Mouse (Mus musculus): ENCODE results near the gene Ncoa3.
A peak's percentile ranks its signal among the peaks of the same experiment; 100 is the strongest.

GRCm38 (mm10) chr2:165981248-165981977, 11.0 kb upstream of the Ncoa3 start:
- TF ChIP-seq EP300 (IDR thresholded peaks at IDR 0.05; ENCODE audit: insufficient read depth, low read depth, low read length) (peak; percentile 95), POLR2A (IDR thresholded peaks at IDR 0.05; ENCODE audit: insufficient read depth, low read length) (no peak)

All from ES-Bruce4 (cell line).